Mouse (Mus musculus) hindbrain, embryonic 10.5 days (tissue): ENCODE measurements around the gene Tanc1. TPM values are rescaled to one million over a fixed set of nuclear protein-coding genes. Genes with fewer than 3 reads are reported as not detected.

Experiments used
- DNase-seq: peaks from one replicate; pipeline ENCODE4 v3.0.0-alpha.2; 2017; ENCODE audit warnings: low spot score
- H3K27ac ChIP-seq: fragments of 300-500 bp; sonication (generic); 2 replicates; pipeline ENCODE4 v1.5.1; 2016; ENCODE audit warnings: mild to moderate bottlenecking, moderate library complexity
- H3K27me3 ChIP-seq: fragments of 300-500 bp; sonication (generic); 2 replicates; pipeline ENCODE4 v1.6.1; 2016; ENCODE audit warnings: mild to moderate bottlenecking; ENCODE audit not compliant: poor library complexity, insufficient read depth, severe bottlenecking
- H3K36me3 ChIP-seq: fragments of 300-500 bp; sonication (generic); 2 replicates; pipeline ENCODE4 v1.6.1; 2016; ENCODE audit warnings: mild to moderate bottlenecking, moderate library complexity
- H3K4me1 ChIP-seq: fragments of 300-500 bp; sonication (generic); replicated peaks from 2 replicates; pipeline ENCODE4 v1.6.1; 2016; ENCODE audit warnings: mild to moderate bottlenecking
- H3K4me3 ChIP-seq: fragments of 300-500 bp; sonication (generic); 2 replicates; pipeline ENCODE4 v1.5.1; 2016; ENCODE audit warnings: mild to moderate bottlenecking, moderate library complexity
- H3K9me3 ChIP-seq: fragments of 300-500 bp; sonication (generic); 2 replicates; pipeline ENCODE4 v1.6.1; 2016; ENCODE audit warnings: mild to moderate bottlenecking, moderate library complexity
- WGBS: fragments of 180-500 bp; shearing (Covaris S2); methylation state at CpG from one replicate; pipeline ENCODE4 v1.1.7; 2016; 5-methylcytosine and 5-hydroxymethylcytosine counted together
- polyA plus RNA-seq: library from polyadenylated mRNA; unstranded; fragments of >200 nt; fragmentation: Nextera tagmentation; extraction: Ambion mirVana; gene quantifications from 2 replicates; pipeline ENCODE4 v1.2.1, GENCODE M21; 2016

Tanc1 gene
- polyA plus RNA-seq, 1 experiment from 2014 or later = 15.9 TPM

GRCm38 (mm10) chr2:59721758-59722157 lies 109.9 kb downstream of the Tanc1 start:
- no peak for DNase-seq
- Histone ChIP-seq H3K27me3 (no peaks in the 10 kb centered on the region), H3K36me3 (peaks cover 6% of the 10 kb centered on the region; the same call in 1 of the 2 replicates), H3K4me3 (no peak overlapping the region), H3K4me1 (peaks cover 44% of the 10 kb centered on the region), H3K27ac (no peak overlapping the region), H3K9me3 (no peaks in the 10 kb centered on the region)
- WGBS = 58% methylated on average over 5 of the region's 5 CpGs

DNA sequence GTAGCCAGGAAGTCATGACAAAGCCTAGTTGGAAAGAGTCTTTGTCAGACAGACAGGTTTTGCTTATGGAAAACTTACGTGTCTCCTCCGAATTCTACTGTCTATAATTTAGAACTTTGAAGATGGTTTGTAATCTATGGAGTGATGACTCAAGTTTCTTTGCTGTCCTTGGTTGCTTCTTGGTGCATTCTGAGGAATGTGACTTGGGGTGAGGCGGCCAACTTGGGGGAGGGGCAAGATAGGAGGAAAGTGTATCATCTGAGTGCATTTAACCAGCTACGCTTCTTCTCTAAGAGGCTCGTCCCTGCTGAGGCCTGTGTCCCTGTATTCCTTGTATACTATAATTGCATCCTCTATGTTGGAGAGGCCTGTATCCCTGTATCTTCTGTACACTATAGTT lies 111.5 kb downstream of the Tanc1 start:
- Histone ChIP-seq H3K4me3 (no peak overlapping the region), H3K9me3 (no peaks in the 10 kb centered on the region), H3K4me1 (peaks cover 31% of the 10 kb centered on the region), H3K27me3 (no peaks in the 10 kb centered on the region), H3K36me3 (peaks cover 6% of the 10 kb centered on the region; the same call in 1 of the 2 replicates), H3K27ac (no peak overlapping the region)
- WGBS = 90% methylated on average over 5 of the region's 5 CpGs
- DNase-seq = no peak

- 89% methylated on average over 14 of the region's 14 CpGs for WGBS
- Histone ChIP-seq H3K36me3 (peaks cover 13% of the 10 kb centered on the region), H3K27me3 (no peaks in the 10 kb centered on the region), H3K4me1 (peaks cover 16% of the 10 kb centered on the region), H3K9me3 (no peaks in the 10 kb centered on the region), H3K4me3 (no peak overlapping the region), H3K27ac (no peak overlapping the region)
- DNase-seq = no peak
Observed at GRCm38 (mm10) chr2:59725518-59726185, 113.8 kb downstream of the Tanc1 start.

- Histone ChIP-seq H3K4me3 (no peak overlapping the region), H3K9me3 (no peaks in the 10 kb centered on the region), H3K27me3 (no peaks in the 10 kb centered on the region), H3K4me1 (peaks cover 4% of the 10 kb centered on the region), H3K27ac (no peak overlapping the region), H3K36me3 (peaks cover 7% of the 10 kb centered on the region; the same call in 1 of the 2 replicates)
- no peak for DNase-seq
- WGBS = 92% methylated on average over 3 of the region's 3 CpGs
Observed at GRCm38 (mm10) chr2:59731831-59732230, 120.0 kb downstream of the Tanc1 start.

- H3K4me3 ChIP-seq = no peak overlapping the region
- H3K27me3 ChIP-seq = no peaks in the 10 kb centered on the region
- peaks cover 6% of the 10 kb centered on the region; the same call in 1 of the 2 replicates for H3K36me3 ChIP-seq
- 81% methylated on average over 5 of the region's 5 CpGs for WGBS
- H3K4me1 ChIP-seq = peaks cover 4% of the 10 kb centered on the region
- no peaks in the 10 kb centered on the region for H3K9me3 ChIP-seq
- H3K27ac ChIP-seq = 0 out of 2 replicates have a peak overlapping the region, but pooled peaks have one; percentile 23
- DNase-seq = no peak
Observed at GRCm38 (mm10) chr2:59733410-59733809, 121.6 kb downstream of the Tanc1 start.

DNA sequence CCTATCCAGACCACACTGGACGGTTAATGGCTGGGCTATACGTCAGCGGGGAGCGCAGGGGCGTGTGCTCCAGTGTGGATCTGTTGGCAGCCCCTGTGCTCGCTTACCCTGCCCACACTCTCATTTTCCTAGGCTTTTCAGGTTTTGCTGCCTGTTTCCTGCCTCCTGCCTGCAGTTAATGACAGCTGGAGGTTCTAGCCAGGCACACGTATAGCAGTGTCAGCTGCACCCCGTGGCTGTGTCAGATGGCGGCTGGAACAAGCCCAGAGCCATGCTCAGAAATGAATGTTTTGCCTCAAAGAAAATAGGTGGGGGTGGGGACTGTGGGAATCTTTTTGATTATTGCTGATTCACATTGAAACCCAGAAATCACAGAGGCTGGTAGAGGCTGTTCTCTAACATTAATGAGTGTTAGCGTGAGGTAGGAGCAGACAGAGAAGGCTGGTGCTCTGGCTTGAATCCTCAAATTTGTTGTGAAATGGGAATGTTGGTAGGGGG lies 124.6 kb downstream of the Tanc1 start:
- DNase-seq = no peak
- no peak overlapping the region for H3K27ac ChIP-seq

DNA sequence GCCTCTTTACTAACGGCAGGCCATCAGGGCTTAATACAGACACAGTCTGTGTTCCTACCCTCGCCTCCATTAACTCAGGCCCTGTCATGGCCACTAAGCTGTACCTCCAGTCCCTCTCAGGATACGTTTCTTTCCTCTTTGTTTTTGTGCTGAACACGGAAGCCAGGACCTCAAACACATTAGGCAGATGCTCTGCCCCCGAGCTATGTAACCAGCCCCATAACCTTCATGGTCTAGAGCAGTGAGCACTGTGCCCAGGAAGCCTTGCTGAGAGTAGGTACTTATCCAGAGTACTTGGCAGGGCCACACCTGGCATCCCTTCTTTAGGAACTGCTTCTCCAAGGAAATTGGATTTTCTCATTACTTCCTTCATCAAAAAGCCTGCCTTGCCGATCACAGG lies 125.5 kb downstream of the Tanc1 start:
- 89% methylated on average over 6 of the region's 6 CpGs for WGBS
- no peaks in the 10 kb centered on the region for H3K9me3 ChIP-seq
- no peak for DNase-seq
- H3K27ac ChIP-seq = no peak overlapping the region
- peaks cover 13% of the 10 kb centered on the region for H3K4me1 ChIP-seq
- H3K4me3 ChIP-seq = no peak overlapping the region
- no peaks in the 10 kb centered on the region for H3K27me3 ChIP-seq
- H3K36me3 ChIP-seq = no peaks in the 10 kb centered on the region

More for the DNA sequence above, 124.6 kb downstream of the Tanc1 start:
- no peaks in the 10 kb centered on the region for H3K9me3 ChIP-seq
- 75% methylated on average over 10 of the region's 10 CpGs for WGBS
- H3K4me1 ChIP-seq = peaks cover 4% of the 10 kb centered on the region
- H3K4me3 ChIP-seq = no peak overlapping the region
- no peaks in the 10 kb centered on the region for H3K27me3 ChIP-seq
- no peaks in the 10 kb centered on the region for H3K36me3 ChIP-seq

GRCm38 (mm10) chr2:59738356-59738755 lies 126.5 kb downstream of the Tanc1 start:
- Histone ChIP-seq H3K9me3 (no peaks in the 10 kb centered on the region), H3K4me1 (peaks cover 13% of the 10 kb centered on the region), H3K4me3 (no peak overlapping the region), H3K36me3 (no peaks in the 10 kb centered on the region), H3K27me3 (no peaks in the 10 kb centered on the region), H3K27ac (no peak overlapping the region)
- 86% methylated on average over 5 of the region's 5 CpGs for WGBS
- no peak for DNase-seq

GRCm38 (mm10) chr2:59739036-59739435 lies 127.2 kb downstream of the Tanc1 start:
- Histone ChIP-seq H3K36me3 (no peaks in the 10 kb centered on the region), H3K27ac (no peak overlapping the region), H3K9me3 (no peaks in the 10 kb centered on the region), H3K27me3 (no peaks in the 10 kb centered on the region), H3K4me3 (no peak overlapping the region), H3K4me1 (peaks cover 13% of the 10 kb centered on the region)
- no peak for DNase-seq
- WGBS = 92% methylated on average over 8 of the region's 8 CpGs

DNA sequence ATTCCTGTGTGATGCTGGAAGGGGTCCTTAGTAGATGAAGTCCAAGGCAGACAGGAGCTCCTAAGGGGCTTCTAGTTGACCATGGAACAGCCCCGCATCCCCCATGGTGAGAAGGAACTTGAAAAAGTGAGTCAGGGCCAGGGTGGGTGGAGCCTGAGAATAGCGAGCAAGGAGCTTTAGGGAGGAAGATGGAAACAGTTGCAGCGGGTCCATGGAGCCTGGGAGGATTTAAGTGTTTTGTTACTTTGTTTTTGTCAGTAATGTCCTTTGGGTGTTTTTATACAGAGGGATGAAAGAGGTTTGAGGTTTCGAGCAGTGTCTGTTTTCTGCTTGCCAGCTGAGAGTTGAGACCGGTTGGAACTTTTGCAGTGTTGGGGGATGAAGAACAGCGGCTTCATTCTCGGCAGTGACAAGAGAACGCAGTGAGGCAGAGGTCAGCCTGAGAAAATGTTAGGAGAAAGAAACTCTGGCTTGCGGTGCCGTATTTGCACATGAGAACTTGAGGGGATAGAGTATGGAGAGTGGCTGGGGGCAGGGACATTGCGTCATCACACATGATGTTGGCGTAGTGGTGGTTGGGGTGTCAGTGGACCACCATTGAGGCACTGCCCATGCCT lies 130.8 kb downstream of the Tanc1 start:
- no peak for DNase-seq
- no peak overlapping the region for H3K4me3 ChIP-seq
- H3K27ac ChIP-seq = no peak overlapping the region
- no peaks in the 10 kb centered on the region for H3K9me3 ChIP-seq
- no peaks in the 10 kb centered on the region for H3K27me3 ChIP-seq
- WGBS = 75% methylated on average over 12 of the region's 12 CpGs
- H3K36me3 ChIP-seq = no peaks in the 10 kb centered on the region
- H3K4me1 ChIP-seq = peaks cover 16% of the 10 kb centered on the region

- no peaks in the 10 kb centered on the region for H3K27me3 ChIP-seq
- peak; percentile 54 for DNase-seq
- no peaks in the 10 kb centered on the region for H3K36me3 ChIP-seq
- peaks cover 16% of the 10 kb centered on the region for H3K4me1 ChIP-seq
- no peaks in the 10 kb centered on the region for H3K9me3 ChIP-seq
- 35% methylated on average over 6 of the region's 6 CpGs for WGBS
- H3K4me3 ChIP-seq = no peak overlapping the region
- no peak overlapping the region for H3K27ac ChIP-seq
Observed at GRCm38 (mm10) chr2:59745428-59745827, 133.6 kb downstream of the Tanc1 start.

DNA sequence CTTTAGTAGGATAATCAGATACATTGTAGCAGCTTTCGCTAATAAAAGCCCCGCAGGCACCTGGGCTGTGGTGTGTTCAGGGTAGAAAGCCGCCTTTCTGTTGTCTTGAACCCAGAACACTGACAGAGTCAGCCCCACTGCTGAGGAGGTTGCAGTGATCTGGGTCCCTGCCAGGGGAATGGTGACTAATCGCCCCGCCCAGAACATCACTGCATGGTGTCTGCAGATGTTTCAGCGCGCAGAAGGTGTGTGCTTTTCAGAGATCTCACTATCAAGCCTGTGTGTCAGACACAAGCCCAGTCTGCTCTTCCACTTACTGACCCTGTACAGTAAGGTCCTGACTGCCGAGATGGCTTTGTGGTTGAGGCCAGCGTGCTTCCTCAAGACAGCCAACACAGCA lies 134.2 kb downstream of the Tanc1 start:
- no peak for DNase-seq
- no peaks in the 10 kb centered on the region for H3K9me3 ChIP-seq
- H3K4me3 ChIP-seq = no peak overlapping the region
- peaks cover 18% of the 10 kb centered on the region for H3K4me1 ChIP-seq
- peak overlapping the region; percentile 47; the same call in 1 of the 2 replicates for H3K27ac ChIP-seq
- no peaks in the 10 kb centered on the region for H3K36me3 ChIP-seq
- no peaks in the 10 kb centered on the region for H3K27me3 ChIP-seq
- WGBS = 89% methylated on average over 9 of the region's 9 CpGs

- 93% methylated on average over 9 of the region's 9 CpGs for WGBS
- H3K27ac ChIP-seq = no peak overlapping the region
- 0 out of 2 replicates have a peak, but pooled peaks cover 10% of the 10 kb centered on the region for H3K4me1 ChIP-seq
- no peak overlapping the region for H3K4me3 ChIP-seq
- no peaks in the 10 kb centered on the region for H3K27me3 ChIP-seq
- no peak for DNase-seq
- H3K36me3 ChIP-seq = no peaks in the 10 kb centered on the region
- no peaks in the 10 kb centered on the region for H3K9me3 ChIP-seq
Observed at GRCm38 (mm10) chr2:59747757-59748156, 135.9 kb downstream of the Tanc1 start.
